Mouse (Mus musculus) right cerebral cortex, postnatal 10 days (tissue): ENCODE data around the gene Gm2237.
"Not testable (repeated sequence)": the region's sequence is repeated elsewhere in the genome, so short reads cannot be mapped to it uniquely, and the experiment has no call there.

Experiments used
- DNase-seq, 2 experiments: peaks; one replicate each; pipeline ENCODE4 v3.0.0; 2021; ENCODE audit warnings: low spot score in 2 of 2

The Gm2237 gene

GRCm38 (mm10) chr14:19584804-19585667, at the start of gene Gm2237:
Gene Gm2237 (minus strand): TSS chr14:19585135.
- peak; percentile 29 to 41 for DNase-seq

GRCm38 (mm10) chr14:19602481-19602880, 17.5 kb upstream of the Gm2237 start, which contains the start of gene Gm5458:
Gene Gm5458 (minus strand): TSS chr14:19602581.
- not testable (repeated sequence) for DNase-seq

- not testable (repeated sequence) for DNase-seq
Observed at GRCm38 (mm10) chr14:19549863-19550262, 35.1 kb downstream of the Gm2237 start, which contains the start of gene Gm2244. Gene Gm2244 (minus strand): TSS chr14:19549963.
